Comparison of ENCODE assay signal across 12 mouse cellular contexts in genomic region chr5:113857631-113858030, GRCm38 (mm10). TPM values are rescaled to one million over a fixed set of nuclear protein-coding genes. Genes with fewer than 3 reads are reported as not detected.
DNase-seq lines count a peak whose midpoint lies in the region; ATAC-seq lines count a peak whose summit lies in the region.
"Had no signal": no experiment of that assay in that cellular context is flagged by ENCODE, and none has a peak within 500 bp of the region (broad histone marks: within the 10 kb centered on the region; RNA-seq: fewer than 3 reads in every experiment).

No protein-coding gene starts in this region.

- H3K36me3 ChIP-seq in hindbrain, embryonic 13.5 days, result peaks cover 8% of the 10 kb centered on the region; the same call in 1 of the 2 replicates
- peaks cover 4% of the 10 kb centered on the region; the same call in 1 of the 2 replicates for H3K36me3 ChIP-seq in hindbrain, embryonic 16.5 days (ENCODE audit: control insufficient read depth, insufficient read depth, low read length)
- H3K36me3 ChIP-seq in forebrain, embryonic 15.5 days, result no peaks in the 10 kb centered on the region
- H3K36me3 ChIP-seq in limb, embryonic 15.5 days, result peaks cover 12% of the 10 kb centered on the region

- no peak overlapping the region for H3K9ac ChIP-seq in hindbrain, embryonic 13.5 days
- H3K9ac ChIP-seq in hindbrain, embryonic 16.5 days (ENCODE audit: low read depth, low read length), result no peak overlapping the region; the same call in 1 of the 2 replicates
- H3K9ac ChIP-seq in forebrain, embryonic 15.5 days (replicated peaks), result no peak overlapping the region
- no peak overlapping the region for H3K9ac ChIP-seq in limb, embryonic 15.5 days
- H3K9ac ChIP-seq: liver, embryonic 14.5 days had no signal

- DNase-seq in cerebellum, adult 11-12 months, result peak; percentile 50
- no peak for DNase-seq in cerebellum, postnatal 4 days (ENCODE audit: low spot score in 2 of 2)
- no peak for DNase-seq in left cerebral cortex, postnatal 36 days (ENCODE audit: low spot score in 2 of 2)
- no peak for DNase-seq in gastrocnemius, postnatal 14 days
- DNase-seq: right cerebral cortex, postnatal 14 days had no signal

- H3K9me3 ChIP-seq in hindbrain, embryonic 13.5 days, result no peaks in the 10 kb centered on the region
- H3K9me3 ChIP-seq in hindbrain, embryonic 16.5 days (ENCODE audit: control insufficient read depth, low read length), result no peaks in the 10 kb centered on the region
- no peaks in the 10 kb centered on the region for H3K9me3 ChIP-seq in forebrain, embryonic 15.5 days
- no peaks in the 10 kb centered on the region for H3K9me3 ChIP-seq in limb, embryonic 15.5 days
- H3K9me3 ChIP-seq: G1E had no signal

- H3K4me3 ChIP-seq in hindbrain, embryonic 13.5 days, result no peak overlapping the region
- no peak overlapping the region for H3K4me3 ChIP-seq in hindbrain, embryonic 16.5 days (ENCODE audit: low read length)
- H3K4me3 ChIP-seq in forebrain, embryonic 15.5 days, result no peak overlapping the region
- no peak overlapping the region for H3K4me3 ChIP-seq in limb, embryonic 15.5 days

- intact Hi-C loops in left cerebral cortex, postnatal 36 days (cut with DNase I), result loop anchor here (2.0 to 10.0 kb wide), 3 partner anchors 47 to 187 kb away; partner anchors contain the start of gene Coro1c
- intact Hi-C loops in gastrocnemius, postnatal 14 days (cut with DNase I; ENCODE audit: low total_unique reads), result loop anchor here (5.0 to 10.0 kb wide), 2 partner anchors 75 to 187 kb away; no protein-coding TSS in a partner anchor

- no peak overlapping the region for H3K4me2 ChIP-seq in hindbrain, embryonic 13.5 days
- no peak overlapping the region for H3K4me2 ChIP-seq in hindbrain, embryonic 16.5 days (ENCODE audit: low read length)
- no peak overlapping the region for H3K4me2 ChIP-seq in forebrain, embryonic 15.5 days (replicated peaks)
- no peak overlapping the region for H3K4me2 ChIP-seq in limb, embryonic 15.5 days

- no peak for ATAC-seq in hindbrain, embryonic 13.5 days (ENCODE audit: low FRiP score)
- no peak for ATAC-seq in hindbrain, embryonic 16.5 days
- no peak for ATAC-seq in forebrain, embryonic 15.5 days (replicated peaks)
- no peak for ATAC-seq in limb, embryonic 15.5 days (ENCODE audit: insufficient number of reproducible peaks, low FRiP score, low TSS enrichment, low read depth)
- ATAC-seq: activated CD4-positive, CD25-positive, alpha-beta regulatory T cell, adult 4 months had no signal

- H3K4me1 ChIP-seq in hindbrain, embryonic 13.5 days (replicated peaks), result peaks cover 63% of the 10 kb centered on the region
- peaks cover 21% of the 10 kb centered on the region for H3K4me1 ChIP-seq in hindbrain, embryonic 16.5 days (ENCODE audit: control insufficient read depth, insufficient read depth, low read depth, low read length)
- H3K4me1 ChIP-seq in forebrain, embryonic 15.5 days, result peaks cover 66% of the 10 kb centered on the region
- H3K4me1 ChIP-seq in limb, embryonic 15.5 days, result peaks cover 19% of the 10 kb centered on the region

- WGBS in hindbrain, embryonic 13.5 days, result 71% methylated on average over 8 of the region's 8 CpGs
- 58% methylated on average over 8 of the region's 8 CpGs for WGBS in hindbrain, embryonic 16.5 days
- 67% methylated on average over 8 of the region's 8 CpGs for WGBS in forebrain, embryonic 15.5 days
- WGBS in limb, embryonic 15.5 days, result 58% methylated on average over 8 of the region's 8 CpGs

- H3K27ac ChIP-seq in hindbrain, embryonic 13.5 days, result 0 out of 2 replicates have a peak overlapping the region, but pooled peaks have one; percentile 80
- no peak overlapping the region for H3K27ac ChIP-seq in hindbrain, embryonic 16.5 days (ENCODE audit: low read depth, low read length)
- H3K27ac ChIP-seq in forebrain, embryonic 15.5 days (replicated peaks), result peak overlapping the region; percentile 80; the same call in 1 of the 2 replicates
- 0 out of 2 replicates have a peak overlapping the region, but pooled peaks have one; percentile 13 for H3K27ac ChIP-seq in limb, embryonic 15.5 days
- H3K27ac ChIP-seq: liver, embryonic 14.5 days had no signal

- no peaks in the 10 kb centered on the region for H3K27me3 ChIP-seq in hindbrain, embryonic 13.5 days
- no peaks in the 10 kb centered on the region for H3K27me3 ChIP-seq in hindbrain, embryonic 16.5 days (replicated peaks; ENCODE audit: control insufficient read depth, insufficient read depth, low read length)
- no peaks in the 10 kb centered on the region for H3K27me3 ChIP-seq in forebrain, embryonic 15.5 days
- H3K27me3 ChIP-seq in limb, embryonic 15.5 days, result no peaks in the 10 kb centered on the region

RNA-seq across cellular contexts. Expression of gene Selplg, which starts 25.2 kb away (rescaled TPM):
- polyA plus RNA-seq in hindbrain, embryonic 13.5 days (2015; fragmentation: Nextera tagmentation; extraction: Ambion mirVana), result 1.7 and 1.9 TPM in 2 replicates
- polyA plus RNA-seq in hindbrain, embryonic 16.5 days (2015; fragmentation: Nextera tagmentation; extraction: Ambion mirVana), result 1.9 and 2.5 TPM in 2 replicates
- 1.8 TPM in 2 replicates for polyA plus RNA-seq in forebrain, embryonic 15.5 days (2015; fragmentation: Nextera tagmentation; extraction: Ambion mirVana)
- polyA plus RNA-seq in limb, embryonic 15.5 days (2015; fragmentation: Nextera tagmentation; extraction: Ambion mirVana), result 5.5 and 8.3 TPM in 2 replicates
- 10 to 100 TPM; 29.3 to 32.2 TPM for total RNA-seq in left cerebral cortex, postnatal 36 days (2021)
- total RNA-seq in gastrocnemius, postnatal 14 days (2021), result 1 to 10 TPM; 1.1 TPM

RNA-seq across cellular contexts. Expression of gene Coro1c, which starts 50.9 kb away (rescaled TPM):
- 176 and 190 TPM in 2 replicates for polyA plus RNA-seq in hindbrain, embryonic 13.5 days (2015; fragmentation: Nextera tagmentation; extraction: Ambion mirVana)
- polyA plus RNA-seq in hindbrain, embryonic 16.5 days (2015; fragmentation: Nextera tagmentation; extraction: Ambion mirVana), result 176 and 191 TPM in 2 replicates
- 221 and 224 TPM in 2 replicates for polyA plus RNA-seq in forebrain, embryonic 15.5 days (2015; fragmentation: Nextera tagmentation; extraction: Ambion mirVana)
- 98.4 and 105 TPM in 2 replicates for polyA plus RNA-seq in limb, embryonic 15.5 days (2015; fragmentation: Nextera tagmentation; extraction: Ambion mirVana)
- total RNA-seq in left cerebral cortex, postnatal 36 days (2021), result 10 to 100 TPM; 73.7 to 87.8 TPM
- 10 to 100 TPM; 24.0 to 28.7 TPM for total RNA-seq in gastrocnemius, postnatal 14 days (2021)

RNA-seq across cellular contexts. Expression of gene Tmem119, which starts 57.3 kb away (rescaled TPM):
- 8.7 and 10.4 TPM in 2 replicates for polyA plus RNA-seq in hindbrain, embryonic 13.5 days (2015; fragmentation: Nextera tagmentation; extraction: Ambion mirVana)
- 7.9 and 10.4 TPM in 2 replicates for polyA plus RNA-seq in hindbrain, embryonic 16.5 days (2015; fragmentation: Nextera tagmentation; extraction: Ambion mirVana)
- polyA plus RNA-seq in forebrain, embryonic 15.5 days (2015; fragmentation: Nextera tagmentation; extraction: Ambion mirVana), result 4.9 and 5.1 TPM in 2 replicates
- 202 and 204 TPM in 2 replicates for polyA plus RNA-seq in limb, embryonic 15.5 days (2015; fragmentation: Nextera tagmentation; extraction: Ambion mirVana)
- total RNA-seq in left cerebral cortex, postnatal 36 days (2021), result 10 to 100 TPM; 22.1 to 25.2 TPM
- 10 to 100 TPM in 1 of 2 experiments, 1 to 10 TPM in 1; 5.8 to 11.2 TPM for total RNA-seq in gastrocnemius, postnatal 14 days (2021)
- polyA plus RNA-seq: activated CD4-positive, CD25-positive, alpha-beta regulatory T cell, adult 4 months had no signal

Comparison
In these comparisons a context has a peak if more than half of its experiments do, and no peak if none do; other contexts are left out.
1. RNA of gene Tmem119, which starts 57.3 kb away (polyA plus RNA-seq): 202 to 204 TPM in limb, embryonic 15.5 days; 8.7 to 10.4 TPM in hindbrain, embryonic 13.5 days, 7.9 to 10.4 TPM in hindbrain, embryonic 16.5 days and 4.9 to 5.1 TPM in forebrain, embryonic 15.5 days; every median in the first group is over 10 times any median in the second.